Mouse (Mus musculus) olfactory bulb, adult 2 months (tissue): ENCODE measurements around the gene Rac3. TPM values are rescaled to one million over a fixed set of nuclear protein-coding genes. Genes with fewer than 3 reads are reported as not detected.
"Not testable (repeated sequence)": the region's sequence is repeated elsewhere in the genome, so short reads cannot be mapped to it uniquely, and the experiment has no call there.

ENCODE experiments used
- H3K27ac ChIP-seq: fragments of 200-500 bp; 2 replicates; pipeline ENCODE4 v1.5.1; 2012; ENCODE audit warnings: low read depth, low read length; ENCODE audit not compliant: insufficient read depth
- H3K4me1 ChIP-seq: fragments of 200-500 bp; 2 replicates; pipeline ENCODE4 v1.6.1; 2012; ENCODE audit warnings: low read length; ENCODE audit not compliant: control insufficient read depth, insufficient read depth
- H3K4me3 ChIP-seq: fragments of 200-500 bp; 2 replicates; pipeline ENCODE4 v1.5.1; 2012; ENCODE audit warnings: mild to moderate bottlenecking, low read depth, low read length, moderate library complexity; ENCODE audit not compliant: insufficient read depth
- CTCF ChIP-seq: fragments of 200-500 bp; IDR thresholded peaks from 2 replicates; pipeline ENCODE4 v1.5.1; 2012; ENCODE audit warnings: low read depth, mild to moderate bottlenecking, low read length, moderate library complexity; ENCODE audit not compliant: insufficient read depth
- POLR2A ChIP-seq: fragments of 200-500 bp; IDR thresholded peaks from 2 replicates; pipeline ENCODE4 v1.6.1; 2012; ENCODE audit warnings: mild to moderate bottlenecking, low read depth, low read length, moderate library complexity; ENCODE audit not compliant: insufficient read depth
- WGBS: fragments of 180-500 bp; shearing (Covaris S2); methylation state at CpG from one replicate; pipeline ENCODE4 v1.1.7; 2018; 5-methylcytosine and 5-hydroxymethylcytosine counted together
- polyA plus RNA-seq: library from polyadenylated mRNA; stranded (reverse); fragments of >200 nt; gene quantifications from 2 replicates; pipeline ENCODE4 v1.2.4, GENCODE M21; 2012; ENCODE audit warnings: low replicate concordance; ENCODE audit not compliant: missing spikeins, insufficient read depth, insufficient read length

Rac3 gene
- polyA plus RNA-seq, 1 experiment = not detected

- no peak overlapping the region for H3K4me3 ChIP-seq
- TF ChIP-seq POLR2A (no peak), CTCF (no peak)
- no peak overlapping the region for H3K27ac ChIP-seq
- WGBS = 68% methylated on average over 14 of the region's 14 CpGs
- H3K4me1 ChIP-seq = peaks cover 4% of the 10 kb centered on the region
These were observed 40.8 kb downstream of the Rac3 start for GRCm38 (mm10) chr11:120761811-120762671.

- H3K27ac ChIP-seq, H3K4me1 ChIP-seq, H3K4me3 ChIP-seq: not testable (repeated sequence)
- 14% methylated on average over 14 of the region's 14 CpGs for WGBS
These were observed 41.4 kb downstream of the Rac3 start, which contains the start of gene Hmga1b for GRCm38 (mm10) chr11:120762672-120763041. Gene Hmga1b, plus strand, starts transcription at chr11:120762794.

GRCm38 (mm10) chr11:120763121-120763999, 42.1 kb downstream of the Rac3 start:
- not testable (repeated sequence) for H3K27ac ChIP-seq, H3K4me3 ChIP-seq, H3K4me1 ChIP-seq
- WGBS = 32% methylated on average over 12 of the region's 23 CpGs

GRCm38 (mm10) chr11:120767023-120767422, 45.8 kb downstream of the Rac3 start:
- not testable (repeated sequence) for H3K4me1 ChIP-seq, H3K27ac ChIP-seq, H3K4me3 ChIP-seq
- 87% methylated on average over 5 of the region's 7 CpGs for WGBS

- Histone ChIP-seq H3K4me1 (no peaks in the 10 kb centered on the region), H3K27ac (no peak overlapping the region), H3K4me3 (no peak overlapping the region)
- TF ChIP-seq POLR2A = no peak
- TF ChIP-seq CTCF = no peak
- WGBS = 39% methylated on average over 1 of the region's 1 CpGs
These were observed 46.9 kb downstream of the Rac3 start for GRCm38 (mm10) chr11:120768206-120768605.

- 78% methylated on average over 3 of the region's 3 CpGs for WGBS
These were observed 51.5 kb downstream of the Rac3 start for GRCm38 (mm10) chr11:120772749-120773148.

More at GRCm38 (mm10) chr11:120772749-120773148, 51.5 kb downstream of the Rac3 start:
- H3K4me3 ChIP-seq = no peak overlapping the region
- no peak overlapping the region for H3K27ac ChIP-seq
- TF ChIP-seq POLR2A = no peak
- no peak for TF ChIP-seq CTCF
- no peaks in the 10 kb centered on the region for H3K4me1 ChIP-seq

Other genes starting within 250 kb of the Rac3 start
- not detected in 2 replicates for gene Mrpl12, start 236.9 kb upstream of the Rac3 start, polyA plus RNA-seq
- gene Slc25a10, start 229.6 kb upstream of the Rac3 start, polyA plus RNA-seq = not detected in 2 replicates
- not detected in 2 replicates for gene Gcgr, start 190.8 kb upstream of the Rac3 start, polyA plus RNA-seq
- gene Mcrip1, start 171.7 kb upstream of the Rac3 start, polyA plus RNA-seq = not detected in 2 replicates
- not detected in 2 replicates for gene Ppp1r27, start 170.3 kb upstream of the Rac3 start, polyA plus RNA-seq
- 309 TPM in 1 of 2 replicates, not detected in the other for gene P4hb, start 148.2 kb upstream of the Rac3 start, polyA plus RNA-seq
- gene Arhgdia, start 139.8 kb upstream of the Rac3 start, polyA plus RNA-seq = 143 TPM in 1 of 2 replicates, not detected in the other
- gene Alyref, start 123.1 kb upstream of the Rac3 start, polyA plus RNA-seq = not detected in 2 replicates
- not detected in 2 replicates for gene Anapc11, start 123.0 kb upstream of the Rac3 start, polyA plus RNA-seq
- not detected in 2 replicates for gene Npb, start 113.0 kb upstream of the Rac3 start, polyA plus RNA-seq
- not detected in 2 replicates for gene Pcyt2, start 103.5 kb upstream of the Rac3 start, polyA plus RNA-seq
- not detected in 2 replicates for gene Sirt7, start 96.2 kb upstream of the Rac3 start, polyA plus RNA-seq
- gene Mafg, start 87.9 kb upstream of the Rac3 start, polyA plus RNA-seq = 234 TPM in 1 of 2 replicates, not detected in the other
- gene Pycr1, start 77.7 kb upstream of the Rac3 start, polyA plus RNA-seq = not detected in 2 replicates
- not detected in 2 replicates for gene Myadml2, start 73.3 kb upstream of the Rac3 start, polyA plus RNA-seq
- not detected in 2 replicates for gene Notum, start 60.3 kb upstream of the Rac3 start, polyA plus RNA-seq
- gene Aspscr1, start 48.5 kb upstream of the Rac3 start, polyA plus RNA-seq = not detected in 2 replicates
- gene Cenpx, start 7.7 kb upstream of the Rac3 start, polyA plus RNA-seq = not detected in 2 replicates
- gene Lrrc45, start 7.5 kb upstream of the Rac3 start, polyA plus RNA-seq = not detected in 2 replicates
- not detected in 2 replicates for gene Dcxr, start 5.8 kb downstream of the Rac3 start, polyA plus RNA-seq
- not detected in 2 replicates for gene Cbr2, start 10.6 kb downstream of the Rac3 start, polyA plus RNA-seq
- gene Hmga1b, start 41.3 kb downstream of the Rac3 start, polyA plus RNA-seq = not detected in 2 replicates
- gene Rfng, start 62.7 kb downstream of the Rac3 start, polyA plus RNA-seq = not detected in 2 replicates
- gene Gps1, start 62.8 kb downstream of the Rac3 start, polyA plus RNA-seq = not detected in 2 replicates
- not detected in 2 replicates for gene Dus1l, start 74.9 kb downstream of the Rac3 start, polyA plus RNA-seq
- gene Fasn, start 103.1 kb downstream of the Rac3 start, polyA plus RNA-seq = not detected in 2 replicates
- not detected in 2 replicates for gene Ccdc57, start 211.4 kb downstream of the Rac3 start, polyA plus RNA-seq
- gene Slc16a3, start 227.0 kb downstream of the Rac3 start, polyA plus RNA-seq = not detected in 2 replicates